Mouse (Mus musculus) left cerebral cortex, postnatal 36 days (tissue): ENCODE measurements around the gene Myd88. TPM values are rescaled to one million over a fixed set of nuclear protein-coding genes. Genes with fewer than 3 reads are reported as not detected.

ENCODE experiments used
- DNase-seq, 2 experiments: peaks; one replicate each; pipeline ENCODE4 v3.0.0; 2021 to 2022; ENCODE audit warnings: low spot score in 2 of 2, mixed read lengths in 1 of 2
- intact Hi-C: fragments of 180-260 bp; cut with DNase I; formaldehyde crosslinking; loops from one replicate; pipeline ENCODE4 v1.15.1; 2025
- total RNA-seq, 2 experiments: library from RNA; stranded (reverse); gene quantifications; 2 replicates each; pipeline ENCODE4 v1.2.3; 2021

Gene Myd88
- total RNA-seq, 2 experiments from 2014 or later = 6.2 to 6.5 TPM

DNA sequence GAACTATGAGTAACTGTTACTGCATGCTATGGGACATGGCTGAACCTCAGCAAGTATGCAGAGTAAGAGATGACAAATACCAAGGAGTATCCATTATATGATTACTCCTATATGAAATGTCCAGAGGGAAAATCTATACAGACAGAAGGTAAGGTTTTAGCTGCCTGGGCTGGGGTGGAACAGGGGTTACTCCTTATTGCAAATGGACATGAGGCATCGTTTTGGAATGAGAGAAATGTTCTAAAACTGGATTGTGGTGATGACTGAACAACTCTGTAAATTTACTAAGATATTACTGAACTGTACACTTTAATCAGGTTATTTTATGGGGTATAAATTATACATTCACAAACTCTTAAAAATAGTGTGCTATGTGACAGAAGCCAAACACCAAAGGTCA is 22.3 kb downstream of the Myd88 start:
- DNase-seq = no peak
- intact Hi-C loops = no loop called here

DNA sequence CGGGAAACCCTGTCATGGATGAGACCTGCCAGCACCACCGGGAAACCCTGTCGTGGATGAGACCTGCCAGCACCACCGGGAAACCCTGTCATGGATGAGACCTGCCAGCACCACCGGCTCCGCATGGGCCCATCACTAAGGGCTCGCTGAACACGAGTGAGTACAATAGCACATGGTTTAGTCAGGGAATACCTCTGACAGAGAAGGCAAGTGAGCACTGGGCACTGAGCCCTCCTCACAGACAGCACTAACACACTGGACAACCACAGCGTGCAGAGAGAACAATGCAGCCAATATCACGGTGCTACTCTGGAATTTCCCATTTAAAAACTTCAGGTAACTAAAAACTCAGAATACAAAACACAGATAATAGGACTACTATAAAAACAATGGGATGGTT is 28.1 kb downstream of the Myd88 start:
- no peak for DNase-seq
- intact Hi-C loops = no loop called here

DNA sequence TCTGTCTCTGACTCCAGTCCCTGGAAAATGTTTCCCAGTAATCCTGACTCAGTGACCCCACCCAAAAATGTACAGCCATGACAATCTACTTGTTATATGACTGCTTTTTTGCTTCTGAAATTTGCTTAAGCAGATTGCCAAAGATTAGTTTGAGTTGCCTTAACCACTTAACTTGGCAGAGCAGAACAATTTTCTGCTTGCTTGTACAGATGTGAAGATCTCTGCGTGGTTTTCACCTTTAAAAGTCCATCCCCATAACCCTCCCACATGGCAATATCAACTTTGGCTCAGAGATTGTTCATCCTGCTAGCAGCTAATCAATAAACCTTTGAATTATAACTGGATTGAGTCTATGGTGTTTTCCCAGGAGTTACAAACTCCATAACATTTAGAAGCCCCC is 32.1 kb downstream of the Myd88 start:
- DNase-seq = no peak
- intact Hi-C loops = no loop called here

DNA sequence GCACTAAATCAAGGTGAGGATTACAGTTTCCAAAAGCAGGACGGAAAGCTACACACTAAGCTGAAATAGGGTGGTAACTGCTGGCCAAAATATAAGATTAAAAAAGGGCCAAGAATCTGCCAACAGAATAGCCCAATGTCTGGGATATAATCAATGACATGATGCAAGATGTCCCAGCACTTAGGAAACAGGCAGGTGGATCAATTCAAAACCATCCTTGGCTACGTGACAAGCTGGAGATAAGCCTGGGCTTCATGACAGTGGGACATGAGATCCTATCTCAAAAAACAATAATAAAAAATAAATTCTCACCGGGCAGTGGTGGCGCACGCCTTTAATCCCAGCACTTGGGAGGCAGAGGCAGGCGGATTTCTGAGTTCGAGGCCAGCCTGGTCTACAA is 35.3 kb downstream of the Myd88 start:
- intact Hi-C loops = no loop called here
- DNase-seq = no peak

DNA sequence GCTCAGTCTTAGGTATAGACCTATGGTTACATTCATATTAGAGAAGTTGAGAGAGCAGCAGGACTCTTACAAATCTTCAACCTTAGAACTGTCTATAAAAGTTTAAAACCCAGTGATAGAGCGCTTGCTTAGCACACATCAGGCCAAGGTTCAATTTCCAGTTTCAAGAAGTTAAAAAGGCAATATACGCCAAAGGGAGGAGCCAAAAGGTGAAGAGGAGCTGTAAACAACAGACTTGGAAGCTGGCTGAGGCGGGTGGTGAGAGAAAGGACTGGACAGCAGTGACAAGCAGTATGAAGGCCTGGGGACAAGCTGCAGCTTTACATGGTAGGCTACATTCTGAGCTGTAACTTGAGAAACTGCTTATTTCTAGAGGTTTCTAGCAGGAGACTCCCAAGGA is 42.6 kb downstream of the Myd88 start:
- intact Hi-C loops = no loop called here
- DNase-seq = no peak

DNA sequence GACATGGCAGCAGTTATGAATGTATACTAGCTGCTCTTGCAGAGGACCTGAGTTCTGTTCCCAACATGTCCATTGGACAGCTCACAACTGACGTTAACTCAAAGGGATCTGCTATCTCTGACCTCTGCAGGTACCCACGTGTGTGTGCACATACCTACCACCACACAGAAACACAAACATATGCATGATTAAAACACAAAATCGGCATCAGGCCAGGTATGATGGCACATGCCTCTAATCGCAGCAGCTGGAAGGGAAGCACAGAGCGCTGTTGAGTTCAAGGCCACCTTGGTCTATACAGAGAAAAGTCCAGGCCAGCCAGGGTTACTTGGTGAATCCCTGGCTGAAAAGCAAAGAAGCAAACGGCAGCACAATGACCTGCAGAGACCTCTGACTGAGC is 43.5 kb downstream of the Myd88 start:
- intact Hi-C loops = no loop called here

DNA sequence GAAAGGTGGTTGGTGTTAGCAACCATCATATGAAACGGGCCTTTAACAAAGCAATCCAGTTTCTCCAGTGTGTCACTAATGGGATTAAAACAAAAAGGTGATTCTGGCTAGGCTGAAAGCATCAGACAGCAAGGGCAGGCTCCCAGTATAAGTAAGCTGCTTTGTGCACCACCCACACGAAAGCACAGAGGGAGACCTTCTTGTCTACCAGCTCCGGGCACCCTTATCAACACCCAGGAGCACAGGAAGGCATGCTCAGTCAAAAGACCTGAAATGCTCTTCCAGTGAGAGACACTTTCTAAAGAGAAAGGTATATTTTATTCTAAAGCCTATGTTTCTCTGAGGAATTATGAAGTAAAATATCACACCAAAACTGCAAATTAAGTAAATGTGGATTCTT is 50.4 kb downstream of the Myd88 start:
- no peak for DNase-seq
- intact Hi-C loops = no loop called here

More for the DNA sequence above, 43.5 kb downstream of the Myd88 start:
- DNase-seq = no peak

Other genes with a start within 250 kb of the Myd88 start
- gene Plcd1, start 247.9 kb downstream of the Myd88 start, total RNA-seq = 10 to 100 TPM; 12.6 to 14.9 TPM
- 1 to 10 TPM; 4.1 to 5.1 TPM for gene Dlec1, start 238.9 kb downstream of the Myd88 start, total RNA-seq
- gene Acaa1b, start 184.3 kb downstream of the Myd88 start, total RNA-seq = 1 to 10 TPM; 1.3 to 1.7 TPM
- gene Gm47289, start 182.2 kb downstream of the Myd88 start, total RNA-seq = not detected
- gene Slc22a13, start 132.3 kb downstream of the Myd88 start, total RNA-seq = not detected
- 10 to 100 TPM; 28.9 to 33.6 TPM for gene Oxsr1, start 19.0 kb downstream of the Myd88 start, total RNA-seq
- 10 to 100 TPM; 73.1 to 79.8 TPM for gene Acaa1a, start 1.7 kb downstream of the Myd88 start, total RNA-seq
- gene Xylb, start 16.0 kb upstream of the Myd88 start, total RNA-seq = 1 to 10 TPM; 3.9 to 4.0 TPM
- gene Slc22a14, start 24.1 kb upstream of the Myd88 start, total RNA-seq = not detected
- gene Acvr2b, start 60.7 kb upstream of the Myd88 start, total RNA-seq = 10 to 100 TPM; 16.5 to 19.3 TPM
- gene Exog, start 103.5 kb upstream of the Myd88 start, total RNA-seq = 10 to 100 TPM; 24.1 to 24.7 TPM
- 1 to 10 TPM; 2.8 to 5.4 TPM for gene Scn5a, start 237.6 kb upstream of the Myd88 start, total RNA-seq